Mouse (Mus musculus): ENCODE measurements around the gene Wdr45.
"Not testable (repeated sequence)": the region's sequence is repeated elsewhere in the genome, so short reads cannot be mapped to it uniquely, and the experiment has no call there.

Wdr45 gene

DNA sequence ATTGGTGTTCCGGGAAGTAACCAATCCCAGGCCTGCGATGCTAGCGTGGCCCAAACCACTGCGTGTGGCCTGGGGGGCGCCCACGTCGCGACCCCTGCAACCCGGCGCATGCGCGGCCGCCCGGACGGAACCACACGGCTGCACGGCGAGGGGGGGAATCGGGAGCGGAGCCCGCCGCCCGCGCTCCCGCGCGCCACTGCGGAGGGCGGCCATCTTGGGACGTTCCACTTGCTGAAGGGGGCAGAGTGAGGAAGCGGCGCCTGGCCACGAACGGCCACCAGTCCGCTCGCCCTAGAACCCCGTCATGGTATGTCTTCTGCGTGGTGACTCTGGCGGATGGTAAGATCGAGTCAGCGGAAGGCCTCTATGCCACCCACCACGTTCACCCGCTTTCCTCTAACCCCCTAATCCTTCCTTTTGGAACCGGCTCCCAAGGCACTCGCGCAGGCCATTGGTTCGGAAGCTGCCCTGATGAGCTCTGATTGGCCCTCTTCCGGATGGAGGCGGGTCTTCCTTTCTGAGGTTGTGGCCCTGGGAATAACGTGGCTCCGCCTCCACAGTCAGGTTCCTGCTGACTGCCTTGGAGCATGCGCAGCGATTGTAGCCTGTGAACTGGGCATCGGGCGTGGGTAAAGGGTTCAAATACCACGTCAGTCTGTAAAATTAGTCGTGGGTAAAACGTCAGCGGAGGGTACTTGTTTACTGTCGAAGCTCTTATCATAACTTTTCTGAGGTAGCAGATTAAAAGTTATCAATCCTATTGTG, at the start of gene Wdr45:
TSS of gene Wdr45 (plus strand) at position 199 of the 765 bp plus-strand sequence.
- DNase-seq (ENCODE audit: low read depth, low spot score): peak; percentile 87

DNA sequence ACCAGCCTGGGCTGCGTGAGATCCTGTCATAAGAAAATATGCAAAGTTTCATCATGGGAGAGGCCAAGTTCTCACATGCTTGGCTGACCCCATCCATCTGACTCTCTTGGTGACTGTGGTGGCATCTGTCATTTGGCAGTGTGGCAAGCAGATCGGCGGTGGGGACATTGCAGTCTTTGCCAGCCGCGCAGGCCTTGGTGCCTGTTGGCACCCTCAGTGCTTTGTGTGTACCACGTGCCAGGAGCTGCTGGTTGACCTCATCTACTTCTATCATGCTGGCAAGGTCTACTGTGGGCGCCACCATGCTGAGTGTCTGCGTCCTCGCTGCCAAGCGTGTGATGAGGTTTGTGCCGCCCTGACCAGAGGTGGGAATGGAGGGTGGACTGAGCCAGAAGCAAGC, 49.3 kb upstream of the Wdr45 start:
- DNase-seq (ENCODE audit: low read depth, low spot score): no peak

DNA sequence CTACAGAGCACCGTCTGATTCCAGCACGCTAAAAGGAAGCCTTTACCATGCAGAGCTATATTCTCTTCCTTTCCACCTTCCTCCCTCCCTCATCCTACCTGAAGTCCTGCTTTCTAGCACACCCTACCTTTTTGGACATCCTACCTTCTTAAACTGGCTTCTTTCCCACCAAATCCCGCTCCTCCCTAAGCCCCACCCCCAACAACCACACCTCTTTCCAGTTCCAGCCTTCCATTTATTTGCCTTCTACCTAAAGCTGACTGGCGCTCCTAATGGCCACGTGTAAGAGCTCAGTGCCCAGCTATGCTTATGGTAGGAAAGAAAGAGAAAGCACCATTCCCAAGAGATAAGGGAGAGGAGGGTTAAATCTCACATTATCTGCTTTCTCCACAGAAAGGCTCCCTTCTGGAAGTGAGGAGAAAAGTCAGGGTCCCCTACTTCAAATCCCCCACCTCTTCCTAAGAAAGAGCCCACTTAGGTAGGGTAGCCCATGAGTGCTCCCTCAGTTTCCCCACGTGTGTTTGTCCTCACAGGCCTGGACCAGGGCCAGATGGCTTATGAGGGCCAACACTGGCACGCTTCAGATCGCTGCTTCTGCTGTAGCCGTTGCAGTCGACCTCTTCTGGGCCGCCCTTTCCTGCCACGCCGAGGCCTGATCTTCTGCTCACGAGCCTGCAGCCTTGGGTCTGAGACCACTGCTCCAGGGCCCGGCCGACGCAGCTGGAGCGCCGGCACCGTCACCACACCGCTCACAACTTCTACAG, 48.2 kb upstream of the Wdr45 start:
- DNase-seq (ENCODE audit: low read depth, low spot score): no peak

DNA sequence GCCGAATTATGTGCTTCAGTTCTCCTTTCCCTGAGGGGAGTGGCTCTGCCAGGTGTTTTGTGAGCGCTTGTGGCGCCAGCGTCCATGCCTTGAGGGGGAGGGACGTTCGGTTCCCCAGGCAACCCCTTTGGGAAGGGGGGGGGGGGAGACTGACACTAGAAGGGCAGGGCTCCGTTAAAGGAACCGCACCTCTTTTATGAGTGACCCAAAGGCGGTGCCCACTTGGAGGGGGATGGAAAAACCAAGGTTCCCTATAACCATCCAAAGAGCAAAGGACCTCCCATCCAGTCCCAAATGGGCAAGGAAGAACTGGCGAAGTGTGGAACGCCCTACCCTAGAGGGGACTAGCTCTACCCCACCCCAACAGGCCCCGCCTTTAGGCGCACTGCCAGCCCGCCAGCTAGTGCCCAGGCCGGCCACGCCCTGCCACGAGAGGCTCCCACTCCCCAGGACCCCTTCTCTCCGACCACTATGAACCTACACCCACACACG, 43.7 kb upstream of the Wdr45 start:
- DNase-seq (ENCODE audit: low read depth, low spot score): no peak

DNA sequence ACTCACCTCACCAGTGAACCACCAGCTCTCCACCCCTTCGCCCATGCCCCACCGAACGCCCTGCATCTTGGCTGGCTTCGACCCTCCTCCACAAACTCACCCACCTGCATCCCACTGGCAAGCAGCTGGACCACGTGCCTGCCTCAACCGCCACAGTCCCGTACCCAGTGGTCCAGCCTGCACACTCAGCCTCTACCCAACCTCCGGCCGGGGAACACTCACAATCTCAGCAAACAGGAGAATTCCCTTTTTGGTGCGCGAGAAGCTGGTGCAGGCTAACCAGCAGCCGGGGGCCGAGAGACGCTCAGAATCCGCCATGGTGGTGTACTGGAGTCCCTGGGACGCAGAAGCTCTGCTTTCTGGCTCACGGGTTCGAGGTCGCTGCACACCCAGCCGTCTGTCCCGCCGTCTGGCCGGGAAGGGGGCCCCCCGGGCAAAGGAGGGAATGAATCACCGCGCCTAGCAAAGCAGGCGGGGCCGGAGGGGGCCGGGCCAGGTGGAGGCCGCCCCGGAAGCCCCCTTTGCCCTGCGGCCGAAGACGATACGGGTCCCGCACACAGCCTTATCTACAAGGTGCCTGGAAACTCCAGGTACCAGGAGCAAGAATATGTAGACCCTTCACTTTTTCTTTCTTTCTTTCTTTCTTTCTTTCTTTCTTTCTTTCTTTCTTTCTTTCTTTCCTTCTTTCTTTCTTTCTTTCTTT, 43.1 kb upstream of the Wdr45 start, which contains the start of gene Plp2:
TSS of gene Plp2 (minus strand) at position 470 of the 703 bp plus-strand sequence.
- DNase-seq (ENCODE audit: low read depth, low spot score): no peak

DNA sequence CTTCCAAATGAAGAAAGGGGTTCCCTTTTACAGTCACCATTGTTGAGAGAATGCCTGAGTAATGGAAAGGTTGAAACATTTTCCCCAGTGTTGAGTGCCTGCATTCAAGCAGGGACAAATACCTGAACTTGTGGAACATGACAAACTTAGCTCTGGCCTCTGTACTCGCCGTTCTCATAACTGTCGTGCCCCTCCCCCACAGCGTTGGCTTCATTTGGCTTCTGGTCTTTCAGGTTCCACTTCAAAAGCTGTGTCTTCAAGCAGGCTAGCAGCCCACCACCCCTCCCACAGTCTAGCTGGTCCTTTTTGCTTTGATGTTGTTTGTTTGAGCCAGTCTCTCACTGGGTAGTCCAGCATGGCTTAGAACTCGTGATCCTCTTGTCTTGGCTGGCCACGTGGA, 41.4 kb upstream of the Wdr45 start:
- DNase-seq (ENCODE audit: low read depth, low spot score): no peak

DNA sequence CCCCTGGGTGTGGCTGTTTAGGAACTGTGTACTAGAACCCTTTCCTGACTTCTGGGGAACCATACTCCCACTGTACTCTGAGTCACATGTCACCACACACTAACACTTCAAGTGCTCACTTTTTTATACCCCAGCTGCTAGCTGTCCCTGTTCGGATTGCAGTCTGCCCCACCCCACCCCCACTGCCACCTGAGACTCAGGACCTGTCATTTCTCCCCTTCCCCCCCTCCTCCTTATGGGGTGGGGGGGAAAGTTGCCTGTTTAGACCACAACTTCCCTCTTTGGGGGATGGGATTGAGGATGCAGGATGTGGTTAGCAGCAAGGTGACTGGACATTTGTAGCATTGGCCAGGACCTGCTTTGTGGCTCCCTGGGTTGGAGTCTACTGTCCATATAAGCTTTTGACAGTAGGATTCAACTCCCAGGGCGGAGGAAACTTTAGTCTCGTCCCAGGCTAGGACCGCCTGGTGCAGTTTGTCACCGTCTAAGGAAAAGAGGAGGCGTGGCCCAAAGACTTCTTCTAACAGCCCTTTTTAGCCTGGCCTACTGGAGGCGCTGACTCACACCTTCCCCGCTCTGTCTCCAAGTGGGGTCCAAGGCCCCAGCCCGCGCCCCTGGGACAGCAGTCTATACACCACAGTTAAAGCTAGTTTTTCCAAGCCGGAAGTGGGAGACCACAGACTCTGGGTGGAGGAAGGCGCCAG, 40.4 kb upstream of the Wdr45 start:
- DNase-seq (ENCODE audit: low read depth, low spot score): no peak

DNA sequence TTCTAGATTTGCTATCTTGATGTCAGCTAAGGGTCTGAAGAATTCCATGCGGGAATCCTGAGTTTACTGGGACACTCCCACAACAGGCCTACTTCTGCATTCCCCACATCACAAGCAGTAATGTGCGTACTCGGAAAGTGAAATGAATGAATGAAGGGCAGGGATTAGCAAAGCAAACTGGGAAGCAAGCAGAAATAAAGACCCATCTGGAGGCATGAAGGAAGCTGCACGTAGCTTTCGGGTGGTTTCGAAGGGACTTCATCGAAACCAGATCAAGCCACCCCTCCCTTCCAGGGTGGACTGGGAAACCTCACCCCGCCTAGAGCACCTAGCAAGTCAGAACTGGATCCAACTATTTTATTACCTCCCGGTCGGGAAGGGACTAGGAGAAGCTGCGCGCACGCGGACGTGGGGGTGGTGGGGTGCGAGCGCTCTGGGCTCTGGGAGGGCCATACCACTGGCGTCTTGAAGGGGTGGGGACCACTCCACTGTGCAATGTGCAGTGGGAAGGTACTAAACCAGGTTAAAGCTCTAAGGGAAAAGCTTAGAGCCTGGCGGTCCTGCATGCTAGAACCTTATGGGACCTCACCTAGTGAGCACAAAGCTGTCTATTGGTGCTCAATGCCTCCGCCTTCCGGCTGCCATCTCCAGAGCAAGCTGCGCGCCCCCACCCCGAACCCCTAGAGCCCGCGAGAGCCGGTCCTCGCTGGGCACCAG, 39.7 kb upstream of the Wdr45 start:
- DNase-seq (ENCODE audit: low read depth, low spot score): no peak

DNA sequence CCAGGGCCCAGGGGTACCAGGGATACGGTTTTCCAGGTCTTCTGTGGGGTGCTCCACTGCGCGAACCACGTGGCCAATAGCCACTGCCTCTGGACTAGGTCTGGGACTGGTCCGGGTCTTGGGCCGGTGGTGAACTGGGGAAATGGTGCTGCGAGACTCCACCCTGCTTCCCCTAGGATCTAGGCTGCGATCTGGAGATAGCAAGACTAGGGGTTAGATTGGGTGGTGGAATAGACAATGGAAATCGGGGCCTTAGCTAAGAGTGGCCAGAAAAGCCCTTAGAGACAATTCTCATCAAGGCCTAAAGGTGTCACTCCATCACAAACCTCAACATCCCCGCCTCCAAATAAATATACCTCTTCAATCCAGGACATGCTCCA, 39.1 kb upstream of the Wdr45 start:
- no peak for DNase-seq (ENCODE audit: low read depth, low spot score)

DNA sequence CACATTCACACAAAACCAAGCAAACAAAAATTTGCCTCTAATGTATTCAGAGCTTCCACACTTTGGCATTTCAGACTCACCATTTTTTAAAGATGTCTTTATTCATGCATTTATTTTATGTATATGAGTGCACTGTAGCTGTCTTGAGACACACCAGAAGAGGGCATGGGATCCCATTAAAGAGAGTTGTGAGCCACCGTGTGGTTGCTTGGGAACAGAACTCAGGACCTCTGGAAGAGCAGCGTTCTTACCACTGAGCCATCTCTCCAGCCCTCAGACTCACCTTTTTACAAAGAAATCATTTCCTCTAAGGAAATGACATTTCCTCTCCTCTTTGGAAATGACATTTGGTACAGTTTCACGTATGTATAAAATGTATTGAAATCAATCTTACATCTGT, 35.1 kb upstream of the Wdr45 start:
- no peak for DNase-seq (ENCODE audit: low read depth, low spot score)

DNA sequence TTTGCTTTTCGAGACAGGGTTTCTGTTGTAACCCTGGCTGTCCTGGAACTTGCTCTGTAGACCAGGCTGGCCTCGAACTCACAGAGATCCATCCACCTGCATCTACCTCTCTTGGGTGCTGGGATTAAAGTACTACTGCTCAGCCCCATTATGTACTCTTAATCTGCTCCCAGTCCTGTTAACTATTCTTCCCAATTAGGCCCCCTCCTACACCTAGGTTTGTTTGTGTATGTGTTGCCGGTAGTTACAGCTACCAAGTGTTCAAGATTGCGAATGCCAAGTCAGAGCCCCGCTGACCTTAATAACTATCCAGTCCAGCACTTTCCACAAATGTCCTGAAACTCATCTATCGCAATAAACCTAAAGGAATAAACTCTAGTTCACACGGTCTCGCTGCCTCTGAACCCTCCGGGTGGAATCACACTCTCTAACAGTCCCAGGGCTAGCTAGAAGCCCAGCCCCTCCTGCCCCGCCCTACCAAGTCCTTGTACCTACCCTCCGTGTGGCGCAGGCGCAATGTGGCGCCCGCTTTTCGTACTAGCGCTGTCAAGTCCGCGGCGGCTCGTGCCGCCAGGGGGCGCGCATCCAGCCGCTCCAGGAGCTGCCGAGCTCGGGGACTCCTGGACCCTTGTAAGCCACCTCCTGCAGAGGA, 34.6 kb upstream of the Wdr45 start:
- DNase-seq (ENCODE audit: low read depth, low spot score): peak; percentile 76

DNA sequence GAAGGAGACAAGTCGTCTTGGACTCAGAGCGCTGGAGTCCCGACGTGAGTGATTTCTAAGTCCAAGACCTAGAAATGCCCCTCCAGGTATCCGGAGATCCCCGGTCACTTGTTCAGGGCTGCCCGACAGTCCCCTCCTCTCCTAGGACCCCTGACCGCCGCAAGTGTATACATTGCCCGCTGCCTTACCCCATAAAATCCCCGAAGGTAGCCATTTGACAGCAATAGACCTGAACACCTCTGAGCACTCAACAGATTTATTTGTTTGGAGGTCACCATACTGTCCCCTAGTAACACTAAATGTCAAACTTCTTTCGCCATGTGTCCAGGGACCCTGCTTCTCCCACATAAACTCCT, 34.1 kb upstream of the Wdr45 start:
- no peak for DNase-seq (ENCODE audit: low read depth, low spot score)

DNA sequence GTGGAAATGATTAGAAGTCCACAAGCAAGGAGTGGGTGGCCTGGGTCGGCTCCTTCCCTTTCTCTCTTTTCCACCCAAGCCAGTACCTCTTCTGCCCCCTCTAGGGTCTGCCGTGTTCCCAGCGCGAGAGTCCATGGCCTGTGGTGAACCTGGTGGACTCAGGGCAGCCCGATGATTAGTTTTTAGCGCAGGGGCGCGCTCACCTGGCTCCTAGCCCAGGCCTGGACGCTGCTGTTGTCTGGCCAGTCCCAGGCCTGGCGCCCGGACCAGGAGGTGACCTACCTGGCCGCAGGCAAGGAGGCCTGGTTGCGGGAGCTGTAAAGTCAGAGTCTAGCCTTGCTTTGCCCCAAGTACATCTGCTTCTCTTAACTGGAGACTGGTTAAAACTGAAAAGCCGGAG, 33.3 kb upstream of the Wdr45 start, which contains the start of gene Magix:
TSS of gene Magix (minus strand) at position 388 of the 400 bp plus-strand sequence.
- no peak for DNase-seq (ENCODE audit: low read depth, low spot score)

DNA sequence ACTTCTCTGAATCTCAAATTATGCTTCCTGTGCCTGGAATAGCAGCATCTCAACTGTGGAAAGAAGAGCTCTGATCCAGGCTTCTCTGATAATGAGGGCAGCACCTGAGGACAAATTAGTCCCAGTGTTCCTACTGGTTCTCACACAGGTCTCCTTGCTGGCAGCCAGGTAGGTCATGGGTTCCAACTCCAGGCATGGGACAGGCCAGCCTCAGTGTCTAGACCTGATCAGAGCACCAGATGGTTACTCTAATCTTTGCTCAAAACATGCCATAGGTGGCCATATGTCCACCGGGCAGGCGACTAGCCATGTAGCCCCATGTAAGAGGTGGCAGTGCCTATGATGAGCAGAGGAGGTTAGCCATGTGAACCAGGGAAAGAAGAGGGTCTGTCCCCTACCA, 25.8 kb upstream of the Wdr45 start:
- DNase-seq (ENCODE audit: low read depth, low spot score): no peak

DNA sequence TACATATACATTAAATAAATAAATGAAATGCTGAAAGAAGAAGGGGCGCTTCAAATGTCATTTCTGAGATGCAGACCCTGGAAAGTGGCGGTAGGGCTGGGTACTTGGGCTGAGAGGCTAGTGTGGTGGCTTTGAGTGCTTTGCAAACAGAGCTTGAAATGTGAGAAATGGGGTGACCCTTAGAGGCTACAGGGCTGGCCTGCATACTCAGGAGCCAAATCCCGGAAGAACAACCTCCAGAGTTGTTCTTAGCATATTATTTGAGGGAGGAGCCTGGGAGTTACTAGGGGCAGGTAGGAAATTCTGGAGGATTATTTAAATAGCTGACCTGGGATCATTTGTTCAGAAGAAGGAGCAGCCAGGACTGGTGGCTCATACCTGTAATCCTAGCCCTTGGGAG, 23.6 kb upstream of the Wdr45 start:
- DNase-seq (ENCODE audit: low read depth, low spot score): no peak

DNA sequence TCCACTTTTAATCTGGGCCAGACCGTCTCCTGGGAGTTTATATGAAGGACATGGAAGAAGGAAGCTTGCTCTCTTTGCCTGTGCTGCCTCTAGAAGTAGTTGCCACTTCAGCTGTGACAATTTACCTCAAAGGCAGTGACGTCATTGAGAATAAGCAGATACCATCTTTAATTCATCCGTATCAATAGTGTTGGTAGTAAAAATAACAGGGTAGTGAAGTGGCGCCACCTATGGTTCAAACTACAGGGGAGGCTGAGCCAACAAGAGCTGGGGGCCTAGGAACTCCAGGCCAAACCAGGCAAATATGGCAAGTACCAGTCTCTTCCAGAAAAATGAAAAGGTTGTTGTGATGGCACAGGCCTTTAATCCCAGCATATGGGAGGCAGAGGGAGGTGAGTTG, 21.3 kb upstream of the Wdr45 start:
- no peak for DNase-seq (ENCODE audit: low read depth, low spot score)

DNA sequence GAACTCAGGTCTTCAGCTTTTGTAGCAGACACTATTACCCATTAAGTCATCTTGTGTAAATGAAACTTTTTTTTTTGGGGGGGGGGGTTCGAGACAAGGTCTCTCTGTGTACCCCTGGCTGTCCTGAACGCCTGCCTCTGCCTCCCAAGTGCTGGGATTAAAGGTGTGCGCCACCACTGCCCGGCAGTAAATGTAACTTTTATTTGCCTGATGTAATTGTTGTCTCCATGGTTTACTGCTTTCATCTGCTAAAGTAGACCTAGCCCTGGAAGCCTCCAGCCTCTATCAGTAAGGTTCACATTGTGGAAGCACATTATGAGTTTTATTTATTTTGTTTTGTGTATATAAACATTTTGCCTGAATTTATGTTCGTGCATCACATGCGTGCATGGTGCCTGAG, 17.6 kb upstream of the Wdr45 start:
- no peak for DNase-seq (ENCODE audit: low read depth, low spot score)

DNA sequence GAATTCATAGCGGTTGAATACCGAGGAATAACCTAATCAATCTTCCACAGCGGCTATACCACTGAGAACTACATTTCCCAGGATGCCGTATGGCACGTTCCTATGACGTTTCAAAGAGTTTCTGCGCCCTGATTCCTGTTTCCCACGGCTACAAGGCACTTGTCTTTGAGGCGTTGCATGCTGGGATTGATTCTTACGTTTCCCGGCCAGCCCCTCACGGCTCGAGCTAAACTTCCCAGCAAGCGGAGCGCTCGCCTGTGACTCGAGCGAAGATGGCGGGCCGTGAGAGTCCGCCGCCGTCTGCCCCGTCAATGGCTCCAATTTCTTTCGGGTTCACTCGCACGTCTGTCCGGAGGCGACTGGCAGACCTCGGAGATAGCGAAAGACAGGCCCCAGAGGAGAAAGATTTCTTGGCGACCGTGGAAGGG, 17.2 kb upstream of the Wdr45 start, which contains the start of gene Gpkow:
TSS of gene Gpkow (plus strand) at position 178 of the 428 bp plus-strand sequence.
- DNase-seq (ENCODE audit: low read depth, low spot score): peak; percentile 77

DNA sequence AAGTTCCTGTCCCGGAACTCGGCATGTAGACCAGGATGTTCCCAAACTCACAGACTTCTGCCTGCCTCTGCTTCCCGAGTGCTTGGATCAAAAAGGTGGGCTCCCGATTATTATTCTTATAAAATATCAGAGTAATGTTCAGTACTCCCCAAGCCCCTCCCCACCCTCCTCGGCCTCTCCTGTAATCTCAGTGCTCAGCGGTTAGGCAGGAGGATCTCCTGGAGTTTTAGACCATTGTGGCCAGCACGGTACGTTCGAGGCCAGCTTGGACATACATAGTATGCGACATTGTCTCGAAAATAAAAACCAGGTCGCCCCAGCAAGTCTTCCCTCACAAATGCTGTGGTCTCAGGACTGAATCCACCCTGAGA, 384 bp upstream of the Wdr45 start:
- DNase-seq (ENCODE audit: low read depth, low spot score): not testable (repeated sequence)

DNA sequence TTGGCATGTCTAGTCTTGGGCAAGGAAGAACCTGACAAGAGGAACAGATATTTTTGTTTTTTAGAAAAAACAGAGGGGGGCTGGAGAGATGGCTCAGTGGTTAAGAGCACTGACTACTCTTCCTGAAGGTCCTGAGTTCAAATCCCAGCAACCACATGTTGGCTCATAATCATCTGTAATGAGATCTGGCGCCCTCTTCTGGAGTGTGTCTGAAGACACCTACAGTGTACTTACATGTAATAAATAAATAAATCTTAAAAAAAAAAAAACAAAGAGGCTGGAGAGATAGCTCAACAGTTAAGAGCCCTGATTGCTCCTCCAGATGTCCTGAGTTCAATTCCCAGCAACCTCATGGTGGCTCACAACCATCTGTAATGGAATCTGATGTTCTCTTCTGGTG, 1.9 kb downstream of the Wdr45 start:
- not testable (repeated sequence) for DNase-seq (ENCODE audit: low read depth, low spot score)

All from embryo, embryonic 11.5 days (tissue).